Comparison of ENCODE assay signal across 8 mouse cellular contexts in genomic region chr9:94537970-94538822, GRCm38 (mm10). TPM values are rescaled to one million over a fixed set of nuclear protein-coding genes. Genes with fewer than 3 reads are reported as not detected.
DNase-seq lines count a peak whose midpoint lies in the region; ATAC-seq and TF ChIP-seq lines count a peak whose summit lies in the region.

TSS of gene 1190002N15Rik (minus strand) at chr9:94538081.

- DNase-seq in heart, postnatal 10 days, result peak; percentile 95 to 96
- DNase-seq in large intestine, adult 2 months (ENCODE audit: low read depth, low spot score), result peak; percentile 73
- peak; percentile 96 for DNase-seq in stomach, postnatal 0 days (ENCODE audit: low spot score)

- intact Hi-C loops in heart, postnatal 10 days (cut with DNase I), result loop anchor here (2.0 to 10.0 kb wide), 4 partner anchors 45 to 977 kb away; partner anchors contain the start of gene U2surp

- no peak for TF ChIP-seq CTCF in ES-Bruce4 (IDR thresholded peaks at IDR 0.05; ENCODE audit: low read depth, low read length)
- peak; percentile 42 for TF ChIP-seq CTCF in stomach, postnatal 0 days (IDR thresholded peaks at IDR 0.05; ENCODE audit: low read depth)

- H3K4me1 ChIP-seq in ES-Bruce4 (ENCODE audit: control insufficient read depth, insufficient read depth, low read length), result no peaks in the 10 kb centered on the region
- H3K4me1 ChIP-seq in forebrain, embryonic 13.5 days, result peaks cover 41% of the 10 kb centered on the region
- H3K4me1 ChIP-seq in liver, embryonic 16.5 days (ENCODE audit: control insufficient read depth, low read depth, low read length), result peaks cover 23% of the 10 kb centered on the region
- H3K4me1 ChIP-seq in neural tube, embryonic 12.5 days, result peaks cover 14% of the 10 kb centered on the region
- H3K4me1 ChIP-seq in stomach, postnatal 0 days (replicated peaks; ENCODE audit: control insufficient read depth, insufficient read depth), result no peaks in the 10 kb centered on the region

- peak within 1 kb of the TSS; percentile 88 for H3K4me2 ChIP-seq in forebrain, embryonic 13.5 days
- peak within 1 kb of the TSS; percentile 98 for H3K4me2 ChIP-seq in liver, embryonic 16.5 days (ENCODE audit: low read depth, low read length)
- H3K4me2 ChIP-seq in neural tube, embryonic 12.5 days (replicated peaks), result peak within 1 kb of the TSS; percentile 89
- H3K4me2 ChIP-seq in stomach, postnatal 0 days (replicated peaks; ENCODE audit: low read depth), result peak within 1 kb of the TSS; percentile 82

- H3K27me3 ChIP-seq in ES-Bruce4 (ENCODE audit: control insufficient read depth, insufficient read depth, low read length, poor library complexity, severe bottlenecking), result no peaks in the 10 kb centered on the region
- no peaks in the 10 kb centered on the region for H3K27me3 ChIP-seq in forebrain, embryonic 13.5 days
- no peaks in the 10 kb centered on the region for H3K27me3 ChIP-seq in liver, embryonic 16.5 days (ENCODE audit: control insufficient read depth, insufficient read depth, low read depth, low read length)
- H3K27me3 ChIP-seq in neural tube, embryonic 12.5 days (replicated peaks), result no peaks in the 10 kb centered on the region
- H3K27me3 ChIP-seq in stomach, postnatal 0 days (ENCODE audit: control insufficient read depth, insufficient read depth, low read length), result no peaks in the 10 kb centered on the region

- under 1% methylated on average over 67 of the region's 104 CpGs for WGBS in forebrain, embryonic 13.5 days
- under 1% methylated on average over 104 of the region's 104 CpGs for WGBS in large intestine, adult 2 months
- WGBS in liver, embryonic 16.5 days (ENCODE audit: insufficient replicate concordance), result 0% methylated on average over 58 of the region's 104 CpGs
- WGBS in neural tube, embryonic 12.5 days, result under 1% methylated on average over 91 of the region's 104 CpGs
- WGBS in stomach, postnatal 0 days, result under 1% methylated on average over 49 of the region's 104 CpGs

- H3K4me3 ChIP-seq in ES-Bruce4 (ENCODE audit: low read depth, low read length), result peak within 1 kb of the TSS; percentile 83
- H3K4me3 ChIP-seq in forebrain, embryonic 13.5 days, result peak within 1 kb of the TSS; percentile 80
- H3K4me3 ChIP-seq in liver, embryonic 16.5 days (ENCODE audit: low read depth, low read length), result peak within 1 kb of the TSS; percentile 92
- peak within 1 kb of the TSS; percentile 80 for H3K4me3 ChIP-seq in neural tube, embryonic 12.5 days
- H3K4me3 ChIP-seq in stomach, postnatal 0 days (ENCODE audit: low read depth, low read length), result peak within 1 kb of the TSS; percentile 78

- peak within 1 kb of the TSS; percentile 65 for H3K9ac ChIP-seq in ES-Bruce4 (ENCODE audit: low read depth, poor library complexity, severe bottlenecking)
- peak within 1 kb of the TSS; percentile 86 for H3K9ac ChIP-seq in forebrain, embryonic 13.5 days
- H3K9ac ChIP-seq in liver, embryonic 16.5 days (ENCODE audit: low read depth, low read length), result peak within 1 kb of the TSS; percentile 89
- peak within 1 kb of the TSS; percentile 80 for H3K9ac ChIP-seq in neural tube, embryonic 12.5 days
- peak within 1 kb of the TSS; percentile 79 for H3K9ac ChIP-seq in stomach, postnatal 0 days (ENCODE audit: low read length)

- no peaks in the 10 kb centered on the region for H3K9me3 ChIP-seq in ES-Bruce4 (replicated peaks; ENCODE audit: control insufficient read depth, insufficient read depth, low read length, poor library complexity, severe bottlenecking)
- no peaks in the 10 kb centered on the region for H3K9me3 ChIP-seq in forebrain, embryonic 13.5 days (replicated peaks)
- no peaks in the 10 kb centered on the region for H3K9me3 ChIP-seq in liver, embryonic 16.5 days (replicated peaks; ENCODE audit: control insufficient read depth, low read length)
- H3K9me3 ChIP-seq in neural tube, embryonic 12.5 days, result no peaks in the 10 kb centered on the region
- H3K9me3 ChIP-seq in stomach, postnatal 0 days (ENCODE audit: control insufficient read depth, low read length), result no peaks in the 10 kb centered on the region

- H3K27ac ChIP-seq in ES-Bruce4 (ENCODE audit: insufficient read depth, low read length), result peak within 1 kb of the TSS; percentile 14; the same call in 1 of the 2 replicates
- peak within 1 kb of the TSS; percentile 93 for H3K27ac ChIP-seq in forebrain, embryonic 13.5 days
- H3K27ac ChIP-seq in liver, embryonic 16.5 days (ENCODE audit: low read length), result peak within 1 kb of the TSS; percentile 98
- peak within 1 kb of the TSS; percentile 87 for H3K27ac ChIP-seq in neural tube, embryonic 12.5 days
- H3K27ac ChIP-seq in stomach, postnatal 0 days (replicated peaks), result peak within 1 kb of the TSS; percentile 98

- peak; percentile 56 for TF ChIP-seq POLR2A in ES-Bruce4 (IDR thresholded peaks at IDR 0.05; ENCODE audit: insufficient read depth, low read length)

- ATAC-seq in cerebellum, adult (ENCODE audit: insufficient number of reproducible peaks, low FRiP score, low TSS enrichment), result peak; percentile 81
- ATAC-seq in forebrain, embryonic 13.5 days, result peak; percentile 93
- ATAC-seq in liver, embryonic 16.5 days (ENCODE audit: low read depth), result peak; percentile 84
- peak; percentile 94 for ATAC-seq in neural tube, embryonic 12.5 days (ENCODE audit: low FRiP score, low read depth)
- ATAC-seq in stomach, postnatal 0 days (ENCODE audit: low FRiP score, low TSS enrichment), result peak; percentile 94

- no peak for TF ChIP-seq EP300 in ES-Bruce4 (IDR thresholded peaks at IDR 0.05; ENCODE audit: insufficient read depth, low read depth, low read length)
- no peak for TF ChIP-seq EP300 in stomach, postnatal 0 days (optimal IDR thresholded peaks at IDR 0.05)

- H3K36me3 ChIP-seq in ES-Bruce4 (ENCODE audit: control insufficient read depth, insufficient read depth, low read length, poor library complexity, severe bottlenecking), result no peaks in the 10 kb centered on the region
- H3K36me3 ChIP-seq in forebrain, embryonic 13.5 days (ENCODE audit: poor library complexity, severe bottlenecking), result no peaks in the 10 kb centered on the region
- H3K36me3 ChIP-seq in liver, embryonic 16.5 days (ENCODE audit: control insufficient read depth, insufficient read depth), result no peaks in the 10 kb centered on the region
- H3K36me3 ChIP-seq in neural tube, embryonic 12.5 days, result no peaks in the 10 kb centered on the region
- H3K36me3 ChIP-seq in stomach, postnatal 0 days (ENCODE audit: control insufficient read depth, insufficient read depth, low read length), result no peaks in the 10 kb centered on the region

RNA-seq across cellular contexts. Expression of gene 1190002N15Rik, which starts in this region (rescaled TPM):
- 8.9 and 9.9 TPM in 2 replicates for polyA plus RNA-seq in ES-Bruce4 (2011; ENCODE audit: insufficient read depth, insufficient read length, low read depth, missing spikeins)
- 4.3 and 4.4 TPM in 2 replicates for polyA plus RNA-seq in forebrain, embryonic 13.5 days (2015; fragmentation: Nextera tagmentation; extraction: Ambion mirVana)
- 10 to 100 TPM; 26.3 to 38.5 TPM for total RNA-seq in heart, postnatal 10 days (2021)
- polyA plus RNA-seq in large intestine, adult 2 months (2012; rRNA removed), result 2.2 and 4.0 TPM in 2 replicates
- polyA plus RNA-seq in liver, embryonic 16.5 days (2015; fragmentation: Nextera tagmentation; extraction: Ambion mirVana), result 2.2 and 2.4 TPM in 2 replicates
- 27.4 and 30.4 TPM in 2 replicates for polyA plus RNA-seq in neural tube, embryonic 12.5 days (2016; fragmentation: Nextera tagmentation; extraction: Ambion mirVana)
- polyA plus RNA-seq in stomach, postnatal 0 days (2015; fragmentation: Nextera tagmentation; extraction: Ambion mirVana), result 13.4 and 14.4 TPM in 2 replicates

Comparison
In these comparisons a context has a peak if more than half of its experiments do, and no peak if none do; other contexts are left out.
1. Peak in every context shown above with its lines: DNase-seq, ATAC-seq, H3K4me3 ChIP-seq and H3K27ac ChIP-seq.
2. H3K27ac ChIP-seq: peak in every context shown above with its lines; median percentile 98 in liver, embryonic 16.5 days; 98 in stomach, postnatal 0 days; 93 in forebrain, embryonic 13.5 days; 87 in neural tube, embryonic 12.5 days; 14 in ES-Bruce4.